ENCODE assay signal across 10 mouse cellular contexts in the genomic region with DNA sequence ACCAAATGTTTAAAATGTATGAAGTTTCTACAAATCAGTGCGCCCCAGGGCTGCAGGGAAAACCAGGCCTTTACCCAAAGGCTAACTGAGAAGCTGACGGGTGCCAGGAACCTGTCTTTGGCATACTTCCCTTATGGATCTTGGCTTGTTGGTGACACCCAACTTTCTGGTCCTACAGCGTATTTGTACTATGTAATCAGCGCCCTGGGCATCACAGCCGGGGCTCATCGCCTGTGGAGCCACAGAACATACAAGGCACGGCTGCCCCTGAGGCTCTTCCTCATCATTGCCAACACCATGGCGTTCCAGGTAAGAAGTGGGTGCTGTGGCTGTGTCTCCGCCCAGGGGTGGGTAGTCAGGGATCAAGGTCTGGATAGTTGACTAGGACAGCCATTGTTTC. TPM values are rescaled to one million over a fixed set of nuclear protein-coding genes. Genes with fewer than 3 reads are reported as not detected.
A peak's percentile ranks its signal among the peaks of the same experiment; 100 is the strongest.
DNase-seq lines count a peak whose midpoint lies in the region; ATAC-seq and TF ChIP-seq lines count a peak whose summit lies in the region.
"Had no signal": no experiment of that assay in that cellular context is flagged by ENCODE, and none has a peak within 500 bp of the region (broad histone marks: within the 10 kb centered on the region; RNA-seq: fewer than 3 reads in every experiment).

No protein-coding gene starts in this region.

- TF ChIP-seq EP300 in MEL (IDR thresholded peaks at IDR 0.05; ENCODE audit: low read depth in 1 of 2, low read length in 2 of 2), result no peak

- TF ChIP-seq CTCF in MEL (IDR thresholded peaks at IDR 0.05 in 2 of 3, conservative IDR thresholded peaks at IDR 0.05 in 1 of 3; ENCODE audit: control insufficient read depth in 1 of 3, insufficient read depth in 1 of 3, low read depth in 2 of 3, low read length in 3 of 3, poor library complexity in 1 of 3, severe bottlenecking in 1 of 3), result no peak
- TF ChIP-seq CTCF in forebrain, postnatal 0 days (IDR thresholded peaks at IDR 0.05; ENCODE audit: low read depth), result no peak

- H3K27ac ChIP-seq in heart, embryonic 13.5 days (replicated peaks), result no peak overlapping the region
- H3K27ac ChIP-seq in MEL (ENCODE audit: control insufficient read depth, low read depth, low read length), result no peak overlapping the region
- no peak overlapping the region for H3K27ac ChIP-seq in forebrain, postnatal 0 days (ENCODE audit: low read depth, low read length)
- peak overlapping the region; percentile 2; the same call in 1 of the 2 replicates for H3K27ac ChIP-seq in macrophage

- no peak; a peak in 2 of 4 replicates for TF ChIP-seq POLR2A in MEL (IDR thresholded peaks at IDR 0.05; ENCODE audit: control insufficient read depth in 1 of 2, insufficient read depth in 1 of 2, low read depth in 1 of 2, low read length in 2 of 2, poor library complexity in 1 of 2)

- peak overlapping the region; percentile 89 for H3K4me3 ChIP-seq in heart, embryonic 13.5 days
- H3K4me3 ChIP-seq in MEL (ENCODE audit: control insufficient read depth in 1 of 2, insufficient read depth in 1 of 2, low read depth in 2 of 2, low read length in 2 of 2) (peak overlapping the region; percentile 74 to 80; a peak in 3 of 4 replicates), macrophage (ENCODE audit: inconsistent target) (peak overlapping the region; percentile 99)
- H3K4me3 ChIP-seq in forebrain, postnatal 0 days (ENCODE audit: low read depth, low read length), result peak overlapping the region; percentile 95

- H3K27me3 ChIP-seq in heart, embryonic 13.5 days (replicated peaks), result no peaks in the 10 kb centered on the region
- no peaks in the 10 kb centered on the region for H3K27me3 ChIP-seq in MEL (ENCODE audit: control insufficient read depth in 1 of 2, insufficient read depth in 2 of 2, low read length in 2 of 2)
- no peaks in the 10 kb centered on the region for H3K27me3 ChIP-seq in forebrain, postnatal 0 days (ENCODE audit: insufficient read depth, low read length)

- intact Hi-C loops in heart, postnatal 14 days (cut with DNase I), result no loop called here

- no peak for DNase-seq in heart, postnatal 14 days
- peak; percentile 46 for DNase-seq in MEL (ENCODE audit: low read depth, low spot score)
- no peak for DNase-seq in forebrain, postnatal 0 days
- no peak for DNase-seq in spleen, postnatal 14 days (ENCODE audit: low spot score in 2 of 2)
- DNase-seq in spleen, adult 12 weeks (ENCODE audit: low spot score), result no peak
- DNase-seq: lung, postnatal 10 days; thymus, postnatal 25 days had no signal

- 82% methylated on average over 9 of the region's 9 CpGs for WGBS in heart, embryonic 13.5 days
- WGBS in forebrain, postnatal 0 days, result 45% methylated on average over 9 of the region's 9 CpGs
- 76% methylated on average over 9 of the region's 9 CpGs for WGBS in macrophage (ENCODE audit: missing documents)

- H3K36me3 ChIP-seq in heart, embryonic 13.5 days, result peaks cover 79% of the 10 kb centered on the region
- H3K36me3 ChIP-seq in MEL (ENCODE audit: control insufficient read depth in 1 of 2, insufficient read depth in 2 of 2, low read length in 2 of 2) (peaks cover 54 to 56% of the 10 kb centered on the region in 2 experiments), macrophage (ENCODE audit: inconsistent target) (peaks cover 14% of the 10 kb centered on the region; the same call in 1 of the 2 replicates)
- peaks cover 49% of the 10 kb centered on the region for H3K36me3 ChIP-seq in forebrain, postnatal 0 days (ENCODE audit: insufficient read depth)

- no peak for TF ChIP-seq RAD21 in MEL (IDR thresholded peaks at IDR 0.05; ENCODE audit: low read depth, low read length)

- ATAC-seq in heart, embryonic 13.5 days (ENCODE audit: extremely low read depth, insufficient number of reproducible peaks, low FRiP score, low TSS enrichment), result no peak
- no peak for ATAC-seq in forebrain, postnatal 0 days
- no peak for ATAC-seq in megakaryocyte-erythroid progenitor cell, adult 5-6 weeks (replicated peaks; ENCODE audit: low FRiP score, low TSS enrichment, poor library complexity, severe bottlenecking)

- H3K79me2 ChIP-seq in MEL (ENCODE audit: control insufficient read depth, insufficient read depth, low read length, poor library complexity), result peaks cover 65% of the 10 kb centered on the region
- H3K79me2 ChIP-seq in macrophage (ENCODE audit: inconsistent target), result peaks cover 87% of the 10 kb centered on the region

- peak overlapping the region; percentile 92 for H3K4me2 ChIP-seq in heart, embryonic 13.5 days
- peak overlapping the region; percentile 98 for H3K4me2 ChIP-seq in forebrain, postnatal 0 days (ENCODE audit: low read depth)

- H3K9ac ChIP-seq in heart, embryonic 13.5 days, result peak overlapping the region; percentile 97
- H3K9ac ChIP-seq in MEL (ENCODE audit: control insufficient read depth, low read depth, low read length, poor library complexity, severe bottlenecking), result no peak overlapping the region; the same call in 1 of the 2 replicates
- peak overlapping the region; percentile 98 for H3K9ac ChIP-seq in forebrain, postnatal 0 days

- H3K4me1 ChIP-seq in heart, embryonic 13.5 days, result peaks cover 82% of the 10 kb centered on the region
- peaks cover 4 to 65% of the 10 kb centered on the region in 2 experiments for H3K4me1 ChIP-seq in MEL (ENCODE audit: control insufficient read depth in 1 of 2, insufficient read depth in 2 of 2, low read length in 2 of 2)
- peaks cover 30% of the 10 kb centered on the region for H3K4me1 ChIP-seq in forebrain, postnatal 0 days (ENCODE audit: insufficient read depth)

- no peaks in the 10 kb centered on the region for H3K9me3 ChIP-seq in heart, embryonic 13.5 days
- no peaks in the 10 kb centered on the region for H3K9me3 ChIP-seq in MEL (replicated peaks; ENCODE audit: insufficient read depth, low read length)
- no peaks in the 10 kb centered on the region for H3K9me3 ChIP-seq in forebrain, postnatal 0 days (ENCODE audit: low read length)

TF ChIP-seq in MEL, 35 proteins besides CTCF, POLR2A, EP300 and RAD21:
- TF ChIP-seq MYC (IDR thresholded peaks at IDR 0.05; ENCODE audit: low read depth, low read length) (0 out of 2 replicates have a peak, but pooled peaks have one; percentile 2), HCFC1 (IDR thresholded peaks at IDR 0.05; ENCODE audit: low read depth, low read length) (no peak), ZMIZ1 (IDR thresholded peaks at IDR 0.05; ENCODE audit: low read depth, low read length) (0 out of 2 replicates have a peak, but pooled peaks have one; percentile 6), POLR2AphosphoS2 (IDR thresholded peaks at IDR 0.05; ENCODE audit: low read length) (peak; percentile 42; the same call in 1 of the 2 replicates)
TF ChIP-seq in MEL: peak in this region for 3.

RNA-seq across cellular contexts. Expression of a gene that starts 4.4 kb away (rescaled TPM):
- polyA plus RNA-seq in heart, embryonic 13.5 days (2015; fragmentation: Nextera tagmentation; extraction: Ambion mirVana), result 124 and 130 TPM in 2 replicates
- 10 to 100 TPM; 24.8 to 27.2 TPM for total RNA-seq in heart, postnatal 14 days (2021)
- 392 and 554 TPM in 2 replicates for total RNA-seq in MEL (2012; rRNA removed)
- 100 to 1,000 TPM in 1 of 2 experiments, 10 to 100 TPM in 1; 47.4 to 593 TPM for polyA plus RNA-seq in MEL (2012; ENCODE audit: insufficient read depth in 1 of 2, insufficient read length in 2 of 2, low read depth in 1 of 2, low replicate concordance in 2 of 2, missing spikeins in 1 of 2)
- 540 and 696 TPM in 2 replicates for total RNA-seq in forebrain, postnatal 0 days (2014; rRNA removed)
- 162 and 210 TPM in 2 replicates for polyA plus RNA-seq in forebrain, postnatal 0 days (2015; fragmentation: Nextera tagmentation; extraction: Ambion mirVana)
- total RNA-seq in macrophage (2018; cell fraction: chromatin; rRNA removed), result 100 to 1,000 TPM in 2 of 26 experiments, 10 to 100 TPM in 14, 1 to 10 TPM in 10; 2.2 to 156 (median 19.0) TPM
- total RNA-seq in macrophage (2018; cell fraction: cytosol; rRNA removed), result 100 to 1,000 TPM; 105 to 368 (median 202) TPM
- total RNA-seq in macrophage (2018; cell fraction: nucleus; rRNA removed), result 100 to 1,000 TPM in 21 of 26 experiments, 10 to 100 TPM in 5; 21.2 to 569 (median 200) TPM
- polyA plus RNA-seq in macrophage (2018), result 51.1 to 117 TPM (median 106 TPM) in 3 replicates
- total RNA-seq in megakaryocyte-erythroid progenitor cell, adult 5-6 weeks (2014; fragmentation: Nextera tagmentation), result 56.2 and 62.2 TPM in 2 replicates
- 71.9 and 90.7 TPM in 2 replicates for total RNA-seq in megakaryocyte-erythroid progenitor cell, adult 5-6 weeks (2017)

RNA-seq across cellular contexts. Expression of a gene that starts 35.0 kb away (rescaled TPM):
- 0.49 and 0.69 TPM in 2 replicates for polyA plus RNA-seq in heart, embryonic 13.5 days (2015; fragmentation: Nextera tagmentation; extraction: Ambion mirVana)
- total RNA-seq in heart, postnatal 14 days (2021), result 10 to 100 TPM; 13.1 to 14.0 TPM
- total RNA-seq in MEL (2012; rRNA removed), result 0.16 and 0.31 TPM in 2 replicates
- polyA plus RNA-seq in MEL (2012; ENCODE audit: insufficient read depth in 1 of 2, insufficient read length in 2 of 2, low read depth in 1 of 2, low replicate concordance in 2 of 2, missing spikeins in 1 of 2) (under 1 TPM in 1 of 2 experiments, not detected in 1; 0.36 TPM), macrophage (2018) (0.15 to 0.19 TPM (median 0.16 TPM) in 3 replicates)
- total RNA-seq in forebrain, postnatal 0 days (2014; rRNA removed), result 0.23 and 0.43 TPM in 2 replicates
- polyA plus RNA-seq in forebrain, postnatal 0 days (2015; fragmentation: Nextera tagmentation; extraction: Ambion mirVana), result 0.11 and 0.25 TPM in 2 replicates
- 10 to 100 TPM in 6 of 26 experiments, 1 to 10 TPM in 14, under 1 TPM in 3, not detected in 3; 0.40 to 17.8 (median 3.0) TPM for total RNA-seq in macrophage (2018; cell fraction: chromatin; rRNA removed)
- total RNA-seq in macrophage (2018; cell fraction: cytosol; rRNA removed), result 1 to 10 TPM in 3 of 26 experiments, under 1 TPM in 23; 0.06 to 1.3 (median 0.31) TPM
- total RNA-seq in macrophage (2018; cell fraction: nucleus; rRNA removed), result 10 to 100 TPM in 1 of 26 experiments, 1 to 10 TPM in 17, under 1 TPM in 6, not detected in 2; 0.23 to 10.8 (median 1.9) TPM
- 0.69 and 2.1 TPM in 2 replicates for total RNA-seq in megakaryocyte-erythroid progenitor cell, adult 5-6 weeks (2014; fragmentation: Nextera tagmentation)
- total RNA-seq in megakaryocyte-erythroid progenitor cell, adult 5-6 weeks (2017), result 0.38 TPM in 1 of 2 replicates, not detected in the other
